Mouse (Mus musculus) small intestine, adult 2 months (tissue): ENCODE data around the gene Tmbim4.

ENCODE experiments used
- CTCF ChIP-seq: fragments of 200-500 bp; IDR thresholded peaks from 2 replicates; pipeline ENCODE4 v1.5.1; 2012; ENCODE audit warnings: low read depth, mild to moderate bottlenecking, control low read depth, inconsistent platforms, low read length, moderate library complexity, mixed read lengths; ENCODE audit not compliant: insufficient replicate concordance, insufficient read length; ENCODE audit errors: extremely low read depth
- POLR2A ChIP-seq: fragments of 200-500 bp; IDR thresholded peaks from 2 replicates; pipeline ENCODE4 v1.6.1; 2012; ENCODE audit warnings: low read depth, mild to moderate bottlenecking, control low read depth, inconsistent platforms, low read length, moderate library complexity

- TF ChIP-seq CTCF (no peak), POLR2A (no peak)
Observed at GRCm38 (mm10) chr10:120191165-120191564, 10.2 kb upstream of the Tmbim4 start.
